Mouse (Mus musculus) thymus, adult 18-20 months (tissue): ENCODE measurements at regions not wholly inside any gene's neighbourhood (a gene's known extent, or its start where the extent isn't known, plus 50 kb on each side); places are given as distances from the start of the nearest gene placed in this dataset.

Source experiments
- DNase-seq, 2 experiments: peaks; one replicate each; pipeline ENCODE4 v3.0.0; 2022; ENCODE audit warnings: mixed read lengths in 2 of 2

DNA sequence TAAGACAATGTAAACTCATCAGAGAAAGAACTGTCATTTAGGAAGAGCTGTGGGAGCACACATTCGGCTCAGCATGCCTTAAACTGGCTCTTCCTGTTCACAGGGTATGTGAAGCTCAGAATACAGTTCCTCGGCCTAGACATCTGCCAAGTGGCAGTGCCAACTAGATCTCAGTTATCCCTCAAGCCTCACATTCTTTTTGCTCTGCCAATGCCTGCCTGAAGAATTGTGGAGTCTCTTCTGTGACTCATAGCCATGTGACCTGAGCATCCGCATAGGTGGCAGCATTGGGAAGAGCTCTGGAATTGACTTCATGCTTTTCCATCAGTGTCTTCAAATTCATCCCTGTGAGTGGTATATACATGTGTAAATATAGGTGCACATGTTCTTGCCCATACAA lies 59.7 kb downstream of the Prlhr start:
- DNase-seq, result no peak

DNA sequence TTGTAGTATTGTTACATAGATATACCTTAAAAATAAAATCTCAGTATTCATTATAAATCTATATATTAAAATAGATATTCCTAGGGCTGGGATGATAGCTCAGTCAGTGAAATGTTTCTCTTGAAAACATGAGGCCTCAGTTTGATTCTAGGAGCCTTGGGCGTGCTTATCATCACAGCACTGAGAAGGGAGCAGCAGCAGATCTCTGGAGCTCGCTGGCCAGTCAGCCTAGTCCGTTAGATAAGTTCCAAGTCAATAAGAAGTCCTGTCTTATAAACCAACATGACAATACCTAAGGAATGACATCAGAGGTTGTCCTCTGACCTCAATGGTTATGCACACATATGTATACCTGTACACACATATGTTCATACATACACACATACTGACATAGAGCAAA lies 68.7 kb downstream of the Prlhr start:
- DNase-seq, result no peak

DNA sequence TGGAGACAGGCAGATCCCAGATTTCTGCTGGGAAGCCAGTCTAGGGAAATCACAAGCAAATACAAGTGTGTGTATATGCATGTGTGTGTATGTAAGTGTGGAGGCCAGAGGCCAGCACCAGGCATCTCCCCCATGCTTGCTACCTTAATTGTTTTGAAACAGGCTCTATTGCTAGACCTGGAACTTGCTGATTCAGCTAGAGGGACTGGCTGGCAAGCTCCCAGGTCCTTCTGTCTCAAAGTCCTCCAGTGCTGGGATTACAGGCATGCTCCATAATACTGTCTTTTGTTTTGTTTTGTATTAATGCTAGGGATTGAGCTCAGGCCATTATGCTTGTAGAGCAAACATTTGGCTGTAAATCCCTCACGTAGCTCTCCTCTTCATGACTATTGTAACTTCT lies 70.4 kb downstream of the Prlhr start:
- no peak for DNase-seq

DNA sequence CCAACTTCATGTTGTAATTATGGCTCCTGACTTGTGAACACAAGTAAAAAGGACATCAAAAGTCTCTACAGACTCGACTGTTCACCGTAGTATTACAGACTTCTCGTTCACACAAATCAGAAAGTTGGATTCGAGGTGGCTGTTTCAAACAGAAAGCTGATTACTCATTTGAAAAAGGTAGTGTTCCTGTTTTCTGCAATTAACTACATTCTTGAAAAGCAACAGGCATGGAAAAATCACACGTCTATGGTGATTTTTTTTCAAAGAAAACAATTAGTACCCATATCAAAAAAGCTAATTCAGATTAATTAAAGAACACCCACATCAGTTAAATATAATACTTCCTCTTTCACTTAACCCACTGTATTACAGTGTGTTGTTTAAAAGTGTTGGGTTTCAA lies 71.5 kb downstream of the Prlhr start:
- DNase-seq, result no peak

DNA sequence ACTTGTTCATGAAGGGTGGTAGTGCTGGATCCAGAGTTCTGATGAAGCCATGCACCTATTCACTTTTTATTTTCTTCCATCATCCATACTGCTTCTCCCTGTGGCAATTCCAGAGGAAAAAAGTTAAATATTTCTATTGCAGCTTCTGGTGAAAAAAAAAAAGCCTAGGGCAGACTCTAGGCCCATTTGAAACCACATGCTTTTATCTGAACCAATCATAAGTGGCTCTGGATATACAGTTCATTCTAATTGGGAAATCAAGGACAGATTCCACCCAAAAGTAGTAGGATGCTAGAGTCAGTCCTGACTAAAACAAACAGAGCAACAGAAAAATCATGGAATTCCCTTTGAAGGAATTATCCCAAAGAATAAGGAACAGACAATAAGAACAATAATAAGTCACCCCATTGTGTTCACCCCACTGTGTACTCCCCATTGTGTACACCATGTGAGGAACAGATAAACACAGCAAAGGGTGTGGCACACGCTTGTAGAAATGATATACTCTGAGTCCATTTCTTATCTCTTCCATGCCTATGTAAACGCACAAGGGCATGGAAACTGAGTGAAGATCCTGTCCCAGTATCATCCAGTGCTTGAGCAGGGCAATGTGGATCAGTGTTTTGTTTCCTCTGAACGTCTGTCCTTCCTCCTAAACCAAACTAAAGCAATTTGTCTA lies 81.4 kb downstream of the Prlhr start:
- DNase-seq, result no peak

DNA sequence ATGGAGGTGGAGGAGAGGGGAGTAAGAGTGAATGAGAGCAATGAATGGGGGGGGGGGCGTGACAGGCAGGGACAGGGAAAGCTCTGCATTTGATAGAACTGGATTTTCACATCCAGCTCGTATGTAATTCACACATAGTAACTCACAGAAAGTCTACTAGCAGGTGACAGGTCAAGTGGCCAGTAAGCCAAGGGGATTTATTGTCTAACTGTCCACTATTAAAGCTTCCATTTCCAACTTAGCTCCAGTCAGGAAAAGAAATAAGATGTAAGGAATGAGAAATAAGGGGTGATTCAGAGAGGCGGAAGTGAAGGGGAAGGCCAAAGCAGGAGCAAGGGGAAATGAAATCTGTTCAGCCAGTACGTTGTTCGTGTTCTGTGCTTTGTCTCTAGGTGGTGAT lies 83.4 kb downstream of the Prlhr start:
- DNase-seq, result no peak

DNA sequence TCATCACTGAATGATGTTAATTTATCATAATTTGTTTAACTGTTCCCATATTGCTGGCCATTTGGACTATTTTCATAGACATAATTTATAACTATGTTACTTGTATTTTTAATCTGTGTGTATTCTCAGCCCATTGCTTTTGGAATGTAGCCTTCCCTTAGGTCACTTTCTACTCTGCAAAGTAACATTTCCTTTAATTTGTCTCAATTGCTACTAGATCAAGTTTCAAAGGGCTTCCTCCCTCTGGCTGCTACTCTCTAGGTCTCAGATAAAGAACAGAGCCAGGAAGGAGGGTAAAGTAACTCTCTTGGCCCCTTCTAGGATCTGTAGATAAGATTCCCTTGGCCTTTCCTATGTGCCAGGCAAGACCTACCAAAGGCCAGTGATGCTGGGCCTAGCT lies 85.4 kb downstream of the Prlhr start:
- no peak for DNase-seq

DNA sequence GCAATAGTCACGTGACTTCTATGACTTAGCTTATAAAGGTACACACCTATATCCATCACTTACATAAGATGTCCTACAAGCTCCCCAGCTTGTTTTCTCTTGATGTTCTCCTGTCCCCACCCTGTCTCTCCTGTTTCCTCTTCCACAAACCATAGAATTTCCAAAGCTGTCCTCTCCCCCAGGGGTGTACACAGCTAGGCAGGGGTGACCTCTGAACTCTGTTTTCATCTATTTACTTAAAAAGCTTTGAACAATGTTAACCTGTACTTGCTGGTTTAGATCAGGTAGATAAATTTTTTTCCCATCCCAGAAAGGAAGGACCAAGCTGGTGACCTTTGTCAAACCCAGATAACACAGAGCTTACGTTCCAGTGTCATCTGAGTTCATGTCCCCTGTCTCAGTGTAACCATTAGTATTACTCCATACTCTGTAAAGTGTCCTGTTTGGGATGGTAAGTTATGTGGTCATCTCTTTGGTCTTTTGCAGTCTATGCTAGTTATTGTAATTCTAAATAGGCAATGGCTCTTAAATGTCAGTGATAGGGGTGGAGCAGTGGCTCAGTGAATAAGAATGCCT lies 89.0 kb downstream of the Prlhr start:
- DNase-seq, result no peak

DNA sequence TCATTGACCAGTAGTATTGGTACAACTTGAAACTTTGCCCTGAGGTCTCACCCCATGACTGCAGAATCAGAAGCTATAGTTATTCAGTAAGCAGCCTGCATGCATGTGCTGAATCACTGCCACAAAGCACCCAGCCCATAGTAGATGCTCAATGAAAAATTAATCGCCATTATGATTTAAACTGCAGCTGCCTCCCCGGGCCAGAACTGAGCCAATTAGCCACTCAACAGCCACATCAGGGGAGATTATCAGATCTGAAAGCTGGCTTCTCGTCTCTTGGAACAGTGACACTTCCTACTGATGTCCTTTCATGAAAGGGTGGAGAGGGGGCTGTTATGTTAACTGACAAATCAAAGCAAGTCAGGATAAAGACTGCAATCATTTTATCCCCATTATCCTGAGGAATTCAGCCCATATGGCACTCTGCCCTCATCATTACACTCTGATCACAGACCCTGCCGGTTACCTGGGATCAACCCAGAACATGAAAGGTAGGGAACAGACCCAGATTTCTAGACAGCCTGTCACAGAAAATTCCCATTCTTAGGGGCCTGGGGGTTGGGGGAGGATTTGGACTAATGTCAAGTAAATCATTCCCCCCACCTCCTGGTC lies 104.0 kb downstream of the Prlhr start:
- no peak for DNase-seq

DNA sequence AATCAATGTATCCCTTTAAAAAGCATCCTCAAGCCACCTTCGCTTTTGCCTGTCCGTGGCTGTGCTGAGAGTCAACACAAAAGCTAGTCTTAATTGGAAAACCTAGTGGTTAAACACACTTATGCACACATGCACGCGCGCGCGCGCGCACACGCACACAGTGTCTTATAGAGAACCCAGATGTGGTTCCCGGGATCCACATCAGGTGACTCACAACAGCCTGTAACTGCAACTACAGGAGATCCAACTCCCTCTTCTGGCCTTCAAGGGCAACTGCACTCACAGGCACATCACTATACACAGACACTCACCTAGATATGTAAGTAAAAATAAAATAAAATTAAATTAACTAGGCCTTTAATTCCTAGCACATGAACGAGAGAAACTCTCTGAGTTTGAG lies 118.4 kb upstream of the Fam204a start:
- DNase-seq, result no peak

DNA sequence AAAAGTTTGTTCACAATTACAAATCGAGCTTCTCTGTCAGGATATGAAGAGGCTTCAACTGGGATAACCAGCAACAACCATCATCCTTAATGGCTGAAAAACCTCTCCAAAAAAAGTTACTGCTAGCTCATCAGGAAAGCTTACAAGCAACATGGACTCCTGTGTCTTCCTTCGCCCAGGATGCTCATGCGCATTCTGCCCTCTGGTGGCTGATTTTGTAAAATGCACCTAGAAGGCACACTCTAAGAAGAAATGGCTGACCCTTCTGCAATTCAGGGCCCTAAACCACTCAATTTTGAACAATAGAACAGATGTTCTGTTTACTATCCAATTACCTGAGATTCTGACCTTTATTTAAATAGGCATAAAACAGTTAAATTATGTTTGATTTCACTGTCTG lies 115.0 kb upstream of the Fam204a start:
- no peak for DNase-seq

DNA sequence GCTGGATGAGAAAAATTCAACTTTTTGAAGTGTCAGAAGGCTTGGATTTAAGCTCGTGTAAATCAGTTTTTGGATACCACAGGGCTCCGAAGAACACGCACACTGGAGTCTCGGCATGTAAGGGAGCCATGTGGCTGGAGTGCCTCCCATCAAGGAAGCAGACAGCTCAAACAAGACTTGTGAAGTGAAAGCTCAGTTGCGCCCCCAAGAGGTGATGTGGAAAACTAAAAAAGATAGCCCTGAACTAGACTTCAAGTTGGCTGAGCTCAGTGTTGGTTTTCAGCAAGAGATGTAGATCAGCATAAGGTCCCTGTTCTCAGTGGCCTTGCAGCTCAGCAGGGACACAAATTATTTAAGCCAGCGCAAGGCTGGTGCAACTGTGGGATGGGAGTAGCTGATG lies 113.7 kb upstream of the Fam204a start:
- no peak for DNase-seq

DNA sequence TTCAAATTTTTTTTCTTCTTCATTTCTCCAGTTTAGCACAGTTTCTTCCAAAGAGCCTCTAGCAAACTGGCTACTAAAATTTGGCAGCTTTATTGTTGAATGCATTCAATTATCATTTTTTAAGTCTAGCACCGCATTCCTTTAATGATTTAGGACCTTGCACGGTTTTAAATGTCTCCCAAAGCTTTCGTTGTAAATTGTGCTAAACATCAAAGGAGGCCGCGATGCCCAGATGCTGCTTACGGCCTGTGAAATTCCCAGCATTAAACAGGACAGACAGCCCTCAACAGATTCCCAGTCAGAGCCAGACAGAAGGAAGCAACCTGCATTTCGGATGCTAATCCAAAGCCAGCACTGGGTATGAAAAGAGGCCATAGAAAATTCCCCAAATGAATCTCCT lies 108.0 kb upstream of the Fam204a start:
- no peak for DNase-seq

DNA sequence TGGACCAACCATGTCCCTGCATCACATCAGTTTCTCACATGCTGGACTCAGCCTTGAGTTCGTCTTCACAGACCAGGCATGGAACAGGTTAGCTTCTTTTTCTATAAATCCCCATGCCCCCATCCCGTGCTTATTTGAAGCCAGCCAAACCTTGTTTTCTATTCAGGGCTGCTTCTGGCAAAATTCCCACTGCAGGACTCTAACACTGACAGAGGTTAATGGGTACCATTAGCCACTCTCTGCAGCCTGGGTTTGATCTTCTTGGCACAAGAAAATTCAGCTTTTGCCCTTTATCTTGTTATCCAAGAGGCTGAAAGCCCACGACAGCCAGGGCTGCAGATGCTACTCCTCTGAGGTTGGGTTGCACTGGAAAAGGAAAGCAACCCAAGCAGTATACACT lies 101.8 kb upstream of the Fam204a start:
- DNase-seq, result no peak

DNA sequence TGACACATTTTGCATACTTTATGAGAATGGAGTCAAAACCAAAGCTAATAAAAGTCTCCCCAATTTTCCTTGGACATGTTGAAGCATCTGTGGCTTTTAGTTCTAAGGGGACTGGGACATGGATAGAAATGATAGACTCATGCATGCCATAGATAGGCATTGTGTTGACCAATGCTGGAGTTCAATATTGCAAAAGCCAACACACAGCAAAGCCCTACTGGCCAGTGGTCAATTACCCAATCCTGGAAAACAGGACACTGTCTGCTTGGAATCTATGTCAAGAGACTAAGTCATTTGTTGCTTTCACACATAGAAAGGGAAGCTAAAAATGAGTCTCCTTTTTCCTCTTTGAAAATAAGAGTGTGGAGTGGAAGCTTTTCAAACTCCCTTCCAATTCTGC lies 99.1 kb upstream of the Fam204a start:
- DNase-seq, result no peak

DNA sequence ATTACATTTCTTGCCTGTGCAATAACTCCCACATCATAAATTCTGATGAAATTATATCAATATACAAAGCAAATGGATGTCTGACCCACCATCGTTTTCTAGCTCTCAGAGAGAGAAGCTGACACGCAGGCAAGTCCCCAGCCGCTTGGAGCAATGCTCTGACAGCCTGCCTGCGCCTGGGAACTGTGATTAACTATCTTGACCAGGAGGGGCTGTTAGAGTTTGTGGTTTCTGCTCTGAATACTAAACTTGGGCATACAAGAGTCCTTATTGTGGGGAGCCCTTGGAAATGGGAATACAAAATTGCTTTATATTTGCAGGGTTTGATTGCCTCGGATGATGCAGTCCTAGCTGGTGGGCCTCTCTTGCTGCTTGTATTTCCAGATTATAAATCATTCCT lies 98.6 kb upstream of the Fam204a start:
- DNase-seq, result no peak

DNA sequence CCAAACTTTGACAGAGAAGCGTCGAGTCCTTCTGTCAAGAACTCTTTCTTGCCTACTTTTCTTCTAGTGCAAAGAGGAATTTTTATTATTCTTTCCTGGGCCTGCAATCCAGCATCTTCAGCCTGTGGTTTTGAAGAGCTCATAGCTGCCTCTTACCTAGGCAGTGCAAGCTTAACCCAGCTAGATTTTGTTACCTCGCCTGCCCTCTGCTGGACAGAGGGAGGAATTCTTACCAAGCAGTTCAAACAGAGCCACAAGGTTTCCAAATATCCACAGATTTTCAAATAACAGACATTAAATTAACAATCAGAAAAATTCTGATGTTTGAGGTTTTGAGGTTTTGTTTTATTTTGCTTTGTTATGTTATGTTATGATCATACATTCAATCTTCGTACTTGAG lies 84.1 kb upstream of the Fam204a start:
- peak in 1 of 2 experiments; percentile 4 for DNase-seq

DNA sequence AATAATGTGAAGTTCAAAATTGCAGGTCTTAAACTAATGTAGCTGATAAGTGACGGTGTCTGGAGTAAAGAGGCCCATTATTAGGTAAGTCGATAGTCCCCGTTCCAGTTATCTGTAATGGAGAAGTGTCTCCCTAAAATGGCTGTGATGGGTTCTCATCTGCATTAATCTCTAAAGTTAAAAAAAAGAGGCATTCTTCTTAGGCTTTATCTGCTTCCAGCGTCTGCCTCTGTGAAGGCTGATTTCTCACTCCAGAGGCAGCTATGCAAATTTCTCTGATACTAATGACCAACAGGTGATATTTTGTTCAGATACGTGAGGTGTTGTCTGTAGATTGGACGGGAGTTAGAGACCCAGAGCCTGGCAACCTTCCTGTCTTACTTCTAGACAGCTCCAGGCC lies 75.9 kb upstream of the Fam204a start:
- no peak for DNase-seq

DNA sequence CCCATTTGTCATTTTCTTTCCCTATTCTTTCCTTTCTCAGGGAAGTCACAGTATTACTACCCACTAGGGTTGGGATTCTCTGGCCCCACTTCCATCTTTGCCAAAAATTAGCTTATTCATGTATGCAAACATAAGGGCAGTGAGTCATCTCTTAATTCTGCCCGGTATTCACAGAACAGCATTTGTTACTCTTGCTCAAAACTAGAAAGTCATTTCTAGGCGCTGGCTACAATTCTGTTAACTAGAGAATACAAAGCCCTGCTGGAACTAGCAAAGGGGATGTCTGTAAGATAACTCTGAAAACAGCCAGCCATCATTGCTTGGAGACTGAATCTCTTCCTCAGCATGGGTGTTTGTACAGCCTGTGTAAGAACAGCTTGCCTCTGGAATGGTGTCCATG lies 74.4 kb upstream of the Fam204a start:
- DNase-seq, result no peak

DNA sequence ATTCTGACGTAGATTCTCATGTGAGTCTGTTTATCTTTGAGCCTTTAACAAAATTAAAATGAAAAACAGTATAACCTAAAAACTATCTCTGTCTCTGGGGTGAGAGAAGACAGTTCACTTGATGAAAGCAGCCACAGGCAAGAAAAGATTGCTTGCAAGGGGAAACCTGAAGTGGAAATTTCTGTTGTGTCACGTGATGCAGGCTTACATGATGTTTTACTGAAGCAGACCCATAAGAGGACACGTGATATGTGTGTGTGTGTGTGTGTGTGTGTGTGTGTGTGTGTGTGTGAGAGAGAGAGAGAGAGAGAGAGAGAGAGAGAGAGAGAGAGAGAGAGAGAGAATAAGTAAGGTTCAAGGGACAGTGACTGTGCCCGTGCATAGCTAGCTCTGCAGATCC lies 63.7 kb upstream of the Fam204a start:
- no peak for DNase-seq

DNA sequence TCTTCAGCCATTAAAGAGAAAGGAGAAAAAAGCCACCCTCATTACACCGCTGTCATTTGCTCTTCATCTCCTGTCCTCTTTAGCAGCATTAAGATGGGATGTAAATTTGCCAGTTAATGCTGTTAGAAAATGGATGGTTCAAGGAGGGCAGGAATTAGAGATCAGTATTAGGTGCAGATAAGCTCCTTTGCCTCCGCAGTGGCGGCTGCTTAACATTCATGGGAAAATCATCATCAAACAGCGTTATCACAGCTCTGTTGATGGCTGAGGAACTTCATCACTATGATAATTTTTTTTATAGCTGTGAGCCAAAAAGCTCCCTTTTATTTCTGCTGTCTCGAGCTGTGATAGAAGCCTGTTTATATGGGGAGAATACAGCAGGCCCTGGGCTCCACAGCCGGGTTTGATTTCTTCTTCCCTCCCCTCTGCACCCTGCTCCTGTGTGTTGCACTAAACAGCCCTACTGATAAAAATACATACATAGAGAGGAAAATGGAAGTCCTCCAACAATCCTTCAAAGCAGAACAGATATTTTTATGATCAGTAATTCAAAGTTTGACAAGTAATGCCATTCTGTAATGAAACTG lies 60.4 kb upstream of the Fam204a start:
- no peak for DNase-seq

DNA sequence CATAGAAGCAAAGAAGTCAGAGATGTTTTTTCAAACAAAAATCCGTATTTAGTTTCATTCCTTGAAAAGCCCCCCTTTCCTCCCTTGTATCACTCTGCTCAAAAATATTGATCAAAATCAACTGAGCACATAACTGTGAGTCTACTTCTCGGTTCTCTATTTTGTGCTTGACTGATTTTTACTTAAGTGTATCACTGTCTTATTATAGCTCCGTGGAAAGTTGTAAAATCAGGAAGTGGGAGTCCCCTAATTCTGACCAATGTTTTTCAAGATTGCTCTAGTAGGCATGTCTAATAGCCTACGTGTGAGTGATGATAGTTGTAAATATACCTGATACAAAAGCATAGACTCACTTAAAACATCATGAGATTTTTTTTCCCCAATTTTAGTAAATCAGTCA lies 58.4 kb upstream of the Fam204a start:
- DNase-seq, result no peak
